Mouse (Mus musculus): ENCODE data around the gene Gm13030. TPM values are rescaled to one million over a fixed set of nuclear protein-coding genes. Genes with fewer than 3 reads are reported as not detected.
"Not testable (repeated sequence)": the region's sequence is repeated elsewhere in the genome, so short reads cannot be mapped to it uniquely, and the experiment has no call there.

The Gm13030 gene
- polyA plus RNA-seq, 1 experiment from 2014 or later: not detected

- Histone ChIP-seq H3K4me1 (ENCODE audit: insufficient read depth, low read depth, low read length) (no peaks in the 10 kb centered on the region), H3K27ac (ENCODE audit: low read length) (no peak overlapping the region), H3K36me3 (ENCODE audit: insufficient read depth, low read length) (no peaks in the 10 kb centered on the region), H3K27me3 (replicated peaks; ENCODE audit: insufficient read depth, low read length) (no peaks in the 10 kb centered on the region), H3K9ac (replicated peaks; ENCODE audit: low read depth) (no peak overlapping the region), H3K4me2 (replicated peaks; ENCODE audit: low read depth, low read length) (no peak overlapping the region), H3K4me3 (ENCODE audit: low read depth, low read length) (no peak overlapping the region), H3K9me3 (ENCODE audit: low read length) (no peaks in the 10 kb centered on the region)
- 89% methylated on average over 2 of the region's 2 CpGs for WGBS
- no peak for TF ChIP-seq CTCF (IDR thresholded peaks at IDR 0.05)
- TF ChIP-seq EP300 (IDR thresholded peaks at IDR 0.05): no peak
- no peak for DNase-seq (ENCODE audit: low spot score)
- ATAC-seq: no peak
Measured at GRCm38 (mm10) chr4:138875986-138876385, 2.2 kb upstream of the Gm13030 start.

- 62% methylated on average over 2 of the region's 2 CpGs for WGBS
- not testable (repeated sequence) for H3K4me2 ChIP-seq (replicated peaks; ENCODE audit: low read depth, low read length); H3K4me3 ChIP-seq (ENCODE audit: low read depth, low read length); H3K36me3 ChIP-seq (ENCODE audit: insufficient read depth, low read length); H3K9me3 ChIP-seq (ENCODE audit: low read length); H3K27me3 ChIP-seq (replicated peaks; ENCODE audit: insufficient read depth, low read length); ATAC-seq; H3K9ac ChIP-seq (replicated peaks; ENCODE audit: low read depth); DNase-seq (ENCODE audit: low spot score); H3K4me1 ChIP-seq (ENCODE audit: insufficient read depth, low read depth, low read length); H3K27ac ChIP-seq (ENCODE audit: low read length)
Measured at GRCm38 (mm10) chr4:138875275-138875674, 1.5 kb upstream of the Gm13030 start.

- ATAC-seq: no peak
- no peak for DNase-seq (ENCODE audit: low spot score)
- 53% methylated on average over 8 of the region's 8 CpGs for WGBS
- Histone ChIP-seq H3K9me3 (ENCODE audit: low read length) (no peaks in the 10 kb centered on the region), H3K36me3 (ENCODE audit: insufficient read depth, low read length) (no peaks in the 10 kb centered on the region), H3K4me3 (ENCODE audit: low read depth, low read length) (no peak overlapping the region), H3K27me3 (replicated peaks; ENCODE audit: insufficient read depth, low read length) (no peaks in the 10 kb centered on the region), H3K27ac (ENCODE audit: low read length) (no peak overlapping the region), H3K9ac (replicated peaks; ENCODE audit: low read depth) (no peak overlapping the region), H3K4me1 (ENCODE audit: insufficient read depth, low read depth, low read length) (no peaks in the 10 kb centered on the region), H3K4me2 (replicated peaks; ENCODE audit: low read depth, low read length) (no peak overlapping the region)
- no peak for TF ChIP-seq CTCF (IDR thresholded peaks at IDR 0.05)
- TF ChIP-seq EP300 (IDR thresholded peaks at IDR 0.05): no peak
Measured at GRCm38 (mm10) chr4:138868666-138869065, 5.1 kb downstream of the Gm13030 start.

- WGBS: 8% methylated on average over 7 of the region's 7 CpGs
- no peaks in the 10 kb centered on the region for H3K36me3 ChIP-seq (ENCODE audit: insufficient read depth, low read length)
- H3K4me3 ChIP-seq (ENCODE audit: low read depth, low read length): no peak overlapping the region
- H3K4me2 ChIP-seq (replicated peaks; ENCODE audit: low read depth, low read length): no peak overlapping the region
- no peak overlapping the region for H3K27ac ChIP-seq (ENCODE audit: low read length)
- H3K4me1 ChIP-seq (ENCODE audit: insufficient read depth, low read depth, low read length): no peaks in the 10 kb centered on the region
- ATAC-seq: peak; percentile 73
- no peaks in the 10 kb centered on the region for H3K27me3 ChIP-seq (replicated peaks; ENCODE audit: insufficient read depth, low read length)
- H3K9me3 ChIP-seq (ENCODE audit: low read length): no peaks in the 10 kb centered on the region
- TF ChIP-seq CTCF (IDR thresholded peaks at IDR 0.05) (peak; percentile 96), EP300 (IDR thresholded peaks at IDR 0.05) (no peak)
- peak; percentile 89 for DNase-seq (ENCODE audit: low spot score)
- no peak overlapping the region for H3K9ac ChIP-seq (replicated peaks; ENCODE audit: low read depth)
Measured at GRCm38 (mm10) chr4:138866413-138866812, 7.4 kb downstream of the Gm13030 start.

GRCm38 (mm10) chr4:138865991-138866390 lies 7.8 kb downstream of the Gm13030 start:
- Histone ChIP-seq H3K4me1 (ENCODE audit: insufficient read depth, low read depth, low read length) (no peaks in the 10 kb centered on the region), H3K9me3 (ENCODE audit: low read length) (no peaks in the 10 kb centered on the region), H3K27me3 (replicated peaks; ENCODE audit: insufficient read depth, low read length) (no peaks in the 10 kb centered on the region), H3K4me2 (replicated peaks; ENCODE audit: low read depth, low read length) (no peak overlapping the region), H3K4me3 (ENCODE audit: low read depth, low read length) (no peak overlapping the region), H3K36me3 (ENCODE audit: insufficient read depth, low read length) (no peaks in the 10 kb centered on the region), H3K27ac (ENCODE audit: low read length) (no peak overlapping the region), H3K9ac (replicated peaks; ENCODE audit: low read depth) (no peak overlapping the region)
- WGBS: 56% methylated on average over 6 of the region's 6 CpGs
- DNase-seq (ENCODE audit: low spot score) (no peak), ATAC-seq (no peak)
- TF ChIP-seq EP300 (IDR thresholded peaks at IDR 0.05): no peak
- no peak for TF ChIP-seq CTCF (IDR thresholded peaks at IDR 0.05)

- no peaks in the 10 kb centered on the region for H3K4me1 ChIP-seq (ENCODE audit: insufficient read depth, low read depth, low read length)
- no peak for DNase-seq (ENCODE audit: low spot score)
- no peaks in the 10 kb centered on the region for H3K9me3 ChIP-seq (ENCODE audit: low read length)
- no peak for ATAC-seq
- no peaks in the 10 kb centered on the region for H3K36me3 ChIP-seq (ENCODE audit: insufficient read depth, low read length)
- TF ChIP-seq CTCF (IDR thresholded peaks at IDR 0.05) (no peak), EP300 (IDR thresholded peaks at IDR 0.05) (no peak)
- H3K4me3 ChIP-seq (ENCODE audit: low read depth, low read length): no peak overlapping the region
- no peak overlapping the region for H3K4me2 ChIP-seq (replicated peaks; ENCODE audit: low read depth, low read length)
- no peak overlapping the region for H3K9ac ChIP-seq (replicated peaks; ENCODE audit: low read depth)
- H3K27me3 ChIP-seq (replicated peaks; ENCODE audit: insufficient read depth, low read length): no peaks in the 10 kb centered on the region
- WGBS: 31% methylated on average over 5 of the region's 5 CpGs
- H3K27ac ChIP-seq (ENCODE audit: low read length): no peak overlapping the region
Measured at GRCm38 (mm10) chr4:138865092-138865491, 8.7 kb downstream of the Gm13030 start.

GRCm38 (mm10) chr4:138863344-138863998 lies 10.3 kb downstream of the Gm13030 start, which contains the start of gene Pla2g5:
Pla2g5 (minus strand) TSS chr4:138863482.
- Histone ChIP-seq H3K27me3 (replicated peaks; ENCODE audit: insufficient read depth, low read length) (no peaks in the 10 kb centered on the region), H3K4me2 (replicated peaks; ENCODE audit: low read depth, low read length) (no peak within 1 kb of the TSS), H3K4me3 (ENCODE audit: low read depth, low read length) (no peak within 1 kb of the TSS), H3K9ac (replicated peaks; ENCODE audit: low read depth) (no peak within 1 kb of the TSS), H3K4me1 (ENCODE audit: insufficient read depth, low read depth, low read length) (no peaks in the 10 kb centered on the region), H3K36me3 (ENCODE audit: insufficient read depth, low read length) (no peaks in the 10 kb centered on the region), H3K9me3 (ENCODE audit: low read length) (no peaks in the 10 kb centered on the region), H3K27ac (ENCODE audit: low read length) (no peak within 1 kb of the TSS)
- no peak for TF ChIP-seq EP300 (IDR thresholded peaks at IDR 0.05)
- no peak for TF ChIP-seq CTCF (IDR thresholded peaks at IDR 0.05)
- ATAC-seq (no peak; the same call in 1 of the 2 replicates), DNase-seq (ENCODE audit: low spot score) (no peak)
- 48% methylated on average over 10 of the region's 10 CpGs for WGBS

Data from lung, postnatal 0 days (tissue).